Mouse (Mus musculus) lung, adult 2 months (tissue): ENCODE results near the gene Wdr34. TPM values are rescaled to one million over a fixed set of nuclear protein-coding genes. Genes with fewer than 3 reads are reported as not detected.
A peak's percentile ranks its signal among the peaks of the same experiment; 100 is the strongest.

Experiments
- DNase-seq: peaks from one replicate; pipeline ENCODE4 v3.0.0; 2022
- H3K4me1 ChIP-seq: fragments of 200-500 bp; 2 replicates; pipeline ENCODE4 v1.6.1; 2011; ENCODE audit warnings: low read length; ENCODE audit not compliant: control insufficient read depth, insufficient read depth
- H3K4me3 ChIP-seq: fragments of 200-500 bp; replicated peaks from 2 replicates; pipeline ENCODE3; 2011; ENCODE audit warnings: low read depth, mild to moderate bottlenecking, control low read depth, low read length; ENCODE audit errors: extremely low read depth
- CTCF ChIP-seq: fragments of 200-500 bp; IDR thresholded peaks from 2 replicates; pipeline ENCODE4 v1.5.1; 2011; ENCODE audit warnings: mild to moderate bottlenecking, low read length, control low read depth; ENCODE audit not compliant: insufficient read depth
- POLR2A ChIP-seq: fragments of 200-500 bp; IDR thresholded peaks from 2 replicates; pipeline ENCODE4 v1.6.1; 2011; ENCODE audit warnings: low read depth, mild to moderate bottlenecking, control low read depth, low read length, borderline replicate concordance; ENCODE audit errors: extremely low read depth
- WGBS: fragments of 180-500 bp; shearing (Covaris S2); methylation state at CpG from one replicate; pipeline ENCODE4 v1.1.7; 2018; 5-methylcytosine and 5-hydroxymethylcytosine counted together
- polyA plus RNA-seq: library from polyadenylated mRNA; depleted of rRNA; stranded (reverse); fragments of >200 nt; gene quantifications from 2 replicates; pipeline ENCODE4 v1.2.3, GENCODE M21; 2012

Gene Wdr34
- polyA plus RNA-seq, 1 experiment, result 31.3 TPM

GRCm38 (mm10) chr2:30067031-30067888, 18.6 kb upstream of the Wdr34 start:
- no peak for TF ChIP-seq CTCF
- TF ChIP-seq POLR2A, result no peak
- under 1% methylated on average over 53 of the region's 69 CpGs for WGBS
- Histone ChIP-seq H3K4me1 (peaks cover 6% of the 10 kb centered on the region), H3K4me3 (peak overlapping the region; percentile 96)
- DNase-seq, result peak; percentile 45

GRCm38 (mm10) chr2:30066046-30066901, 17.6 kb upstream of the Wdr34 start:
- DNase-seq, result peak; percentile 87
- under 1% methylated on average over 90 of the region's 101 CpGs for WGBS
- TF ChIP-seq POLR2A, result peak; percentile 62; the same call in 1 of the 2 replicates
- TF ChIP-seq CTCF, result no peak
- Histone ChIP-seq H3K4me3 (peak overlapping the region; percentile 96), H3K4me1 (peaks cover 6% of the 10 kb centered on the region)

- TF ChIP-seq POLR2A, result no peak
- no peak for TF ChIP-seq CTCF
- DNase-seq, result no peak
- 54% methylated on average over 3 of the region's 3 CpGs for WGBS
- no peak overlapping the region for H3K4me3 ChIP-seq
- H3K4me1 ChIP-seq, result peaks cover 6% of the 10 kb centered on the region
These were observed 15.6 kb upstream of the Wdr34 start for GRCm38 (mm10) chr2:30064298-30064697.

- DNase-seq, result no peak
- TF ChIP-seq CTCF (no peak), POLR2A (no peak)
- WGBS, result 30% methylated on average over 3 of the region's 3 CpGs
- no peak overlapping the region for H3K4me3 ChIP-seq
- peaks cover 6% of the 10 kb centered on the region for H3K4me1 ChIP-seq
These were observed 15.1 kb upstream of the Wdr34 start for GRCm38 (mm10) chr2:30063791-30064190.

GRCm38 (mm10) chr2:30063235-30063634, 14.6 kb upstream of the Wdr34 start:
- DNase-seq, result no peak
- TF ChIP-seq POLR2A (no peak), CTCF (no peak)
- H3K4me1 ChIP-seq, result peaks cover 6% of the 10 kb centered on the region
- WGBS, result 19% methylated on average over 8 of the region's 8 CpGs
- peak overlapping the region; percentile 61 for H3K4me3 ChIP-seq

DNA sequence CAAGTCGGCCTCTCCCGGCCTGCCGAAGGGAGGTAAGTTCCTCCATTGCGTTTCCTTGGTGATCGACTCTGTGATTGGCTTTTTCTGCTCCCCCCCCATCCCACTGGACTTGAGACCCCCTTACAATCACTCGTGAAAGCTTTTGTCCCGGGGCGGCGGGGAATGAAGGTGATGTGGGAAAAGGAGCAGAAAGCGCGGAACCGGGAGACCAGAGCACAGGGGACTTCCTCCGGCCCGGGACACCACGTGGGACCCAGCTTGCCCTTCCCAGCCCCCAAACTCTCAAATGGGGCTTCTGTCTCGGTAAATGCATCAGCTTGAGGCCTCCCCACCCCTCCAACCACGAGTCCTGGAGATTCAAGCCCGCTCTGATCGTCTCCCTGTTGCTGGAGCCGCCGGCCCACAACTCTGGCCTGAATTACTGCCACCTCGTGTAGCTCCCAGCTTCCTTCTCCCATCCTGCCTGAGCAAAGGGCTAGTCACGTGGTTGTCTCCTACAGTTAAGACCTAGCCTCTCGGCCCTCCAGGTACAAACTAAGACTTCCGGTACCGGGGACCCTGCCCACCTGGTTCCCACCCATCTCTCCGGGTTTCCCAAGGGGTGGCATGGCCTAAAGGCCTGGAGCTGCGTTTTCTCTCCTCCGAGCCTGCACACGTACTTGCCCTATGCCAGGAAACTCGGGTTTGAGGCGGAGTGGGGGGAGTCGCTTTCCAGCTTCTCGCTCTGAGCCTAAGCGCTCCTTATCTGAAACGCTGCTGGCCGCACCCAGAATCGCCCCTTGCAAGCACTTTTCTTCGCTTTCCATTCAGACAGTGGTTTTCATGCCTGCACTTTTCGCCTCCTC, 13.8 kb upstream of the Wdr34 start:
- TF ChIP-seq POLR2A (peak; percentile 62; the same call in 1 of the 2 replicates), CTCF (0 out of 2 replicates have a peak, but pooled peaks have one; percentile 4)
- H3K4me3 ChIP-seq, result peak overlapping the region; percentile 61
- under 1% methylated on average over 40 of the region's 40 CpGs for WGBS
- peak; percentile 79 for DNase-seq
- peaks cover 5% of the 10 kb centered on the region for H3K4me1 ChIP-seq

DNA sequence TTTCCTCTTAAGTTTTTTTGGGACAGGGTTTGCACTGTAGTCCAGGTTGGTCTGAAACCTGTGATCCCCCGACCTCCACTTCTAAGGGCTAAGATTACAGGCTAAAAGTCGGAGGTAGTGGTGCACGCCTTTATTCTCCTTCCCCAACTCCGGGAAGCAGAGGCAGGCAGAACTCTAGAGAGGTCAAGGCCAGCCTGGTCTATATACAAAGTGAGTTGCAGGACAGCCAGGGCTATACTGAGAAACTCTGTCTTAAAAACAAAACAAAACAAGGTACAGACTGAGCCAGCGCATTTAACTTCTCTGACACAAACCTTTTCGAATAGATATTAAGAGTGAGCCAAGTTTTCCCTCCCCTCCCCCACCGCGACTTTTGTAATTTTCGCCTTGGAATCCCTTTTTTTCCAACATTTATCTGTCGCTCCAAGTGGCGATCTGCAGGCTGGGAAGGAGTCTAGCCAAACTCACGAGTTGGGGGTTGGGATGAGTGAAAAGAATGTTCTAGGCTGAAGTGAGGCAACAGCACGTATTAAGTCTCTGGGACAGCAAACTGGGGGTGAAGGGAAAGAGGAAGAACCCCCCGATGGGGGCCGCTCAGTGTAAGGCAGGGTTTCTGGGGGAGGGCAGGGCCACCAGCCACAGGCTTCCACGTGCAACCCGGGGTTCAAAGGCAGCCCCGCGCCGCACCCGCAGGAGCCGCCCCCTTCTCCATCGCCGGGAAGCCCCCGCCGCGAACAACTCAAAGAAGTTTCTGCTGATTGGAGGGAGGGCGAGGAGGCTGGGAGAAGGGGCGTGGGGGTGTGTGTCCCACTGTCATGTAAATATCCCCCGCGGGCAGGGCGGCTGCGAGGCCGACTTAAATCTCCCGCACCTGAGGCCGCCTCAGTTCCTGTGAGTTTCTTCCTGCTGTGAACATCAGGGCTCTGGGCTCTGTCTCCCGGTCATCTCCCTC, 12.8 kb upstream of the Wdr34 start:
- DNase-seq, result peak; percentile 57
- Histone ChIP-seq H3K4me3 (peak overlapping the region; percentile 64), H3K4me1 (peaks cover 4% of the 10 kb centered on the region)
- no peak for TF ChIP-seq POLR2A
- no peak for TF ChIP-seq CTCF
- WGBS, result 10% methylated on average over 37 of the region's 37 CpGs

DNA sequence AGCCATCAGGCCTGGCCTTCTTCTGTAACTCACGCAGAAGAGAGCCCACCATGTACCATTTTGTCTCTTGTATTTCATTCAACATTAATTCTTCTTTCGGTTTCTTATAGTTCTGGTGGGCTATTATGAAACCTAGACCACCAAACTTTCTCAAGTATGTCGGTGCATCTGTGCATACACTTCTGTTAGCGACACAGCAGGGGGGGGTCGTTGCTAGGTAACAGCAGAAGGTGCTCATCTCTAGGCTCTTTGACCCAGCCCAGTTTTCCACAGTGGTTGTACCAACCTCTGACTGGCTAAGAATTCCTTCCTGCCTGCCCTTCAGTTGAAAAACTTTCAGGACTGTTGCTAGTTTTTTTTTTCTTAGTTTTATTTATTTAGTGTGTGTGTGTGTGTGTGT, 9.7 kb upstream of the Wdr34 start:
- 67% methylated on average over 5 of the region's 5 CpGs for WGBS
- no peak for DNase-seq
- peaks cover 4% of the 10 kb centered on the region for H3K4me1 ChIP-seq
- TF ChIP-seq POLR2A, result no peak
- no peak for TF ChIP-seq CTCF
- no peak overlapping the region for H3K4me3 ChIP-seq
